Mouse (Mus musculus) spleen, adult 12 weeks (tissue): ENCODE results near the gene Gm973.

ENCODE experiments used
- DNase-seq: peaks from one replicate; pipeline ENCODE4 v3.0.0; 2022; ENCODE audit warnings: low spot score

Gm973 gene

DNA sequence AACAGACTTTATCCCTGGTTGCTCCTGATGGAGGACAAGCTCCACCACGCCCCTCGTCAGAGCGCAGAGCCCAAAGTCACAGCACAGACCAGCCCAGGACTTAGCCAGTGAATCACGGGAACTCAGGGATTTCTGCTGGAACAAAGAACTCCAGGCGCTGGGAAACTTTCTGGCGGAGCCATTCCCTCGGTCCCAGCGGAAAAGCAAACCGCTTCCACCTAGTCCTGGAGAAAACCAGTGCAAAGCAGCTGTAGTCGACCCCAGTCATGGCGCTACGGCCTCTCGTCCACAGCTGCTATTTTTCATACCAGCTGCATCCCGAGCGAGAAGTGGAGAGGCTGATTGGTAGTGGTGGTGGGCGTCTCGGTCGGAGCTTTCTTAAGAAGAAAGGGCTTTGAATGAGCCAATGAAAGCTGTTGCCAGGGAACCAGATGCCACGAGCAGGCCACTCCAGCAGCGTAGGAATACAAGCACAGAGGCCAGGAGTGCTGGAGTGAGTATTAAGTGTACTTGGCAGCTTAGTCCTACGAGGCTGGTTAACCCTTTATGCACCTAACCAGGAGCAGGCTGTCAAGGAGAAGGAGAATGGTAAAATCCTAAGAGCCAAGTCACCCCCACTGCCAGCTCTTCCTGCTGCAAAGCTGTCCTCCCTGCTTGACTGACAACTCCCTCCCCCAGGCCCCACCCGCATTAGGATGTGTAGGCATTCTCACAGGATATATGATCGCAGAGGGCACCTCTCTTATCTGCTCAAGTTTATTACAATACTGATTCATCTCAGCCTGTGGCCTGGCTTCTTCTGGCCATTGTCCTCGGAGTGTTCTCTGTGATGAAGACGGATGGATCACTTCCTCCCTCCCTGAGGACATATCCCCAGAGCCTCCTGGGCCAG is at the start of gene Gm973:
Gm973 (plus strand) TSS at position 239 of the 892 bp plus-strand sequence.
- DNase-seq: no peak

DNA sequence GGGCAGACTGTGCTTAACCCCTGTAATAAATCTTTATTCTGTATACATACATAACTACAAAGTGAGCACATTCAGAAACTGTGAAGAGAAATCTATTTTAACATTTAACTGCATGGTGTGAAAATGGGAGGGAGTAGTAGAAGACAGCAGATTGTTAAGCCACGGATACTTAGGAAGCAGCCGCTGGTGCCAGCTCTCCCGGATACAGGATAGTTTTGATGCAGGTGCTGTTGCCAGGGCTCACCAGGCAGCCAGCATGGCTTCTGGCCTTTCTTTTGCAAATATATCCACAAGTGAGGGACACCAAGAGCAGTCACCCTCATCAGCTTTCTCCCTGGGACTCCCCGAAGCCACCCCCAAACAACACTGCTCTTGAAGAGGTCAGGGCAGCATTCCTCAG is 46.9 kb upstream of the Gm973 start:
- DNase-seq: no peak

DNA sequence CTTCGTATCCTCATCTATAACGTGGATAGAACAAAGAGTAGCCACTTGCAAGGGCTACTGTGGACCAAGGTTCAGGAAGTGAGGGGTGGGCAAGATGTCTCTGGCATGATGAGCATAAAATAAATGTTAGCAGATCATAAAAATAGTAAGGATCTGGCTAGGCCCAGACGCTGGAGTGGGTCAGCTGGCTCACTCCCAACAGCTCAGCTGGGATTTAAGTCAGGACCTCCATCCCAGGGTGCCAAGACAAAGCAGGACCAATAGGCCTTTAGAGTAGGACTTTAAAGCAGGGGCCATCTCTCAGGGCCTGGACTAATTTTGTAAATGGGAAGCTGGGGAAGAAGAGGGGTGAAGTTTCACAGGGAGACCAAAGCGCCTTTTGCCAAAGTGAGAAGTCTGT is 45.3 kb upstream of the Gm973 start:
- no peak for DNase-seq

DNA sequence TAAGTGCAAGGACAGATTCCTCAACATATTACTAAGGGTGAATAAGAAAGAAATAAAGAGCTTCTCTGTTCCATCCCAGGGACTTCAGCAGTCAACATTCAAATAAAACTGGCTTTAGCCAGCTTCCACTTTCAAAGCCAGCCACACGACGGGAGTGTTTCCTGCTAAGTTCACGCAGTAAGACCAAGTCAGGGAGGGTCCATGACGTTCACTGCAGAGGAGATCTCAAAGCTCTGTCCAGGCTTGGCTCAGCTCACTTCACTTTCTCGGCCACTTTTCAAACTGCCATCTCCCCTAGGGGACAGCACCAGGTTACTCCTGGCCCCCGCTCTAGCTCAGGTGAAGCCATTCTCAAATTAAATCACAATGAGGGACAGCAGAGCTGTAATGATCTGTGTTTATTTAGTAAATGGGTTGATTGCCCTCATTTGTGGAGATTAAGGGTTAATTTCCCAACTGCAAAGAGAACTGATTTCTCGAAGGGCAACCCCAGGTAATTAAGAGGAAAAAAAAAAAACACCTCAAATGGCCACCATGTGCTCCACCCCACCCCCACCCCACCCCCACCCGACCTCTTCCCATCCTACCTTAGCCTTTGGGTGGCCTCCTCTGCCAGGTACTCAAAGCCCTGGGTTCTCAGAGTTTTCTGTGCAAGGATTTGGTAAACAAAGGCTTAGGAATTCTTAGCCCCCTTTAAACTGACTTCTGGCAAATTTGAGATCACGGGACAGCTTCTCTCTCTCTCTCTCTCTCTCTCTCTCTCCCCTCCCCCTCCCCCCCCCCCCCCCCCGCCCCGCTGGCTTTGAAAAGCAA is 43.5 kb upstream of the Gm973 start:
- DNase-seq: no peak

DNA sequence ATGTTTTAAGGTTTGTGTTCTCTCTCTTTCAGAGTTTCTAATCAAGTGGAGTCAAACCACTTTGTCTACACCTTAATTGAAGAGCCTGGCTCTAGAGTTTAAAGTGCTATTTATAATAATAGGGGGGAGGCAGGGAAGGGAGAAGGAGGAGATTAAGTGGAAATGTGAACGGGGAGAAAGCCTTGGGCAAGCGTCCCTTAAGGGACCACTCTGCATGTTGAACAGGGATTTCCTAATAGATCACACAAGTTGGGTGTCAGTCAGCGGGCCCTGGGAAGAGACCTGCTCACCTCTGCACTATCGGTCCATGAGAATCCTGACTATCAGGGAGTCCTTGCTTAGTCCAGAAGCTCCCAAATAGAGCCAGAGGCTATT is 42.9 kb upstream of the Gm973 start:
- no peak for DNase-seq

DNA sequence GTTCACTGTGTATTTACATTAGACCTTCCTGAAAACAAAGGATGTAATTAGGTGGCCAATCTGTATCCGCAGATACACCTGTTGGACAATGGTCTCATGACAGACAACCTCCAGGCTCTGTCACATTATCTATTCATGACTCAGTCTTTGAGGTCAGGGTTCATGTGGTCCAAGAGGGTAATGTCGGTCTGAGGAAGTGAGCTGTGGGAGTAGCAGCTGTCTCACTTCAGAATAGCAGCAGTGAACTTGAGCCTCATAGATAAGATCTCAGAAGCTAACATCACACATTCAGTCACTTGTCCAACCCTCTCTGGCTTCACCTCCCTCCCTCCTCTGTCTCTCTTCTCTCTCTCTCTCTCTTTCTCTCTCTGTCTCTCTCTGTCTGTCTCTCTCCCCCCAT is 40.4 kb upstream of the Gm973 start:
- DNase-seq: no peak

DNA sequence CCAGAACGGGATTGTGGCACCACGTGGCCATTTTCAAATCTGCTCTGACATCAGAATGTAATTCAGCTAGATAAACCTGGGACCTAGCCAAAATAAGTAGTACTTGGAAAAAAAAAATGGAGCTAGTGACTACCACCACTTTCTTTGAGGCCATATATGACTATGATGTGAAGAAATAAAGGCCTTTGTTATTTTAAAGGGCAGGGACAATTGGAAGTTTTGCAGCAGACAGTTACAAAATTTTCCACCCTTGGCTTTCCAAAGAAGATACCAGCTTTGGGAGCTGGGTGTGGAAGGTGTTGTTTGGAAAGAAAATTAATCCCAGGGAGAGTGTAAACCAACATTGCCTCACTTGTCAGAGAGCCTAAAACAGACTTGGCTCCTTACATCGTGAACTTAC is 37.2 kb upstream of the Gm973 start:
- DNase-seq: no peak

DNA sequence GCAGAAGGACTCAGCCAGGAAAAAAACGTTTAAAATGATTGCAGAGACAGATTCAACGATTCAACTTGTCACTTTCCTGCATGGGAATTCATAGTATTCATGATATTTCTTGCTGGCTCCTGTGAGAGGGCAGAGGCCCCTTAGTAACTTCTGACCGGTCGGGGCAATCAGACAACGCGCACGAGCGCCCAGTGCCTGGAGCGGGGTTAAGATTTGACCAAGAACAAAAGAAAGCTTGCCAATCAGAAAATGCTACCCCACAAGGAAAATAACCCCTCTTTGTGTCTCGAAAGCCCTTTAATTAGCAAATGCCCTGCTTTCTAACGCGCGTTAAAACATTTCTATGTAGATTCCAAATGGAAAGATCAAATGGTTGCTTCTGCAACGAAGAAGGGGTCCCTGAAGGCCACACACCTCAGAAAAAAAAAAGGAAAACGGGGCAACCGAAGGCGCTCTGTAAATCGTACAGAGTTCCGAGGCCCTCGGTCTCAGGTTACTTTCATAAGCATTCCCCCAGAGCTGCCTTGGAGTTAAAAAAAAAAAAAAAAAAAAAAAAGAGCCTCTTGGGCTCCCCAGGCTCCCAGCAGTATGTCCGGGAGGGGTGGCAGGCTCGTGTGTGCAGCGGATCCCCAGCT is 35.1 kb upstream of the Gm973 start:
- DNase-seq: no peak

DNA sequence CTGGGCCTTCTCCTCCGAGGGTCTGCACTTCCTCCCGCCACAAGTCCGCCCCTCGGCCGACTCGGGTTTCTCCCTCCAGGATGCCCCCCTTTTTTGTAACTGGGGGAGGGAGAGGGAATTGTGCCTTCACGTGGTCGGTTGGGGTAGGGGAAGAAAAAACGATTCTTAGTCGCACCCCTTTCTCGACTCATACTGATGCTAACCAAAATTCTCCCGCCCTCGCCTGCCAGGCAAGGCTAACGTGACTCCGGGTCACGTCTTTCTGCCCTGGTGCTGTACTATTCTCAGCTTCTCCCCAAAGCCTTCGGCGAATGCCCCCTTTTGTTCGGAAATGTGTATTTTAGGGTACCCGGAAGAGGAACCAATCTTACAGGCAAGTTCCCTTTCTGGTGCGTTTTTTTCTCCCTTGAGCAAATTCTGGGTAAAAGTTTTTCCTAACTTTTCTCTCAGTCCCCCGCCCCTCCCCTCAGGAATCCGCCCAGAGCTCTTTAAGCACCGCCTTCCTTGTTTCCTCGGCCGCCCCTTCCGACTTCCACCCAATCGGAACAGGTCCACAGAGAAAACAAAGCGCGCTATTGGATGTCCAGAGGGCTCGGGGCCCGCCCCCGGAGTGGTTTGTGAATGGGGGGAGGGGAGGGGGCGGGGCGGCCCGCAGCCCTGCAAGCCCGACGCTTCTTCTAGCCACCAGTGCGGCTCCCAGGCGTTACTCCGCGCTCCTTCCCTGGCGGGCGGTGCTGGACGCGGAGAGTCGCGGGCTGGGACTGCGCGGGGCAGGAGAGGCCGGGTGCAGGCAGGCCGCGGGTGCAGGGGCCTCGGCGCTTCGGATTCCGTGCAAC is 34.4 kb upstream of the Gm973 start:
- DNase-seq: peak; percentile 75

DNA sequence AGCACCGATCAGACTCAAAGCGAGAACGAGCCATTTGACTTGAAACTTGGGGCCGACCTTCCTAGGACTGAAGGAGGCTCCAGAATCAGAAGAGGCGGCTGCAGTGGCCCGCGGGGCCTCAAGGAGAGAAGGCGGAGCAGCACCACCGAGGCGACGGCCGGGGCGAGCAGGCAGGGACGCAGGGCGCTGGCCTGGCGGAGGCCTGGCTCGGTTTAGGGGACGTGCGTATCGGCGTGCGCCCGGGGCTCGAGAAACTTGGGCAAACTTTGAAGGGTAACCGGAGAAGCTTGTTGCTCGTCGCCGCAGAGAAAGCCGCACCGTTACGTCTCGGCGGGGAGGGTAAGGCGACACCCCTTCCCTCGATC is 33.8 kb upstream of the Gm973 start, which contains the start of gene Fzd7:
Fzd7 (plus strand) TSS at position 94 of the 365 bp plus-strand sequence.
- no peak for DNase-seq

DNA sequence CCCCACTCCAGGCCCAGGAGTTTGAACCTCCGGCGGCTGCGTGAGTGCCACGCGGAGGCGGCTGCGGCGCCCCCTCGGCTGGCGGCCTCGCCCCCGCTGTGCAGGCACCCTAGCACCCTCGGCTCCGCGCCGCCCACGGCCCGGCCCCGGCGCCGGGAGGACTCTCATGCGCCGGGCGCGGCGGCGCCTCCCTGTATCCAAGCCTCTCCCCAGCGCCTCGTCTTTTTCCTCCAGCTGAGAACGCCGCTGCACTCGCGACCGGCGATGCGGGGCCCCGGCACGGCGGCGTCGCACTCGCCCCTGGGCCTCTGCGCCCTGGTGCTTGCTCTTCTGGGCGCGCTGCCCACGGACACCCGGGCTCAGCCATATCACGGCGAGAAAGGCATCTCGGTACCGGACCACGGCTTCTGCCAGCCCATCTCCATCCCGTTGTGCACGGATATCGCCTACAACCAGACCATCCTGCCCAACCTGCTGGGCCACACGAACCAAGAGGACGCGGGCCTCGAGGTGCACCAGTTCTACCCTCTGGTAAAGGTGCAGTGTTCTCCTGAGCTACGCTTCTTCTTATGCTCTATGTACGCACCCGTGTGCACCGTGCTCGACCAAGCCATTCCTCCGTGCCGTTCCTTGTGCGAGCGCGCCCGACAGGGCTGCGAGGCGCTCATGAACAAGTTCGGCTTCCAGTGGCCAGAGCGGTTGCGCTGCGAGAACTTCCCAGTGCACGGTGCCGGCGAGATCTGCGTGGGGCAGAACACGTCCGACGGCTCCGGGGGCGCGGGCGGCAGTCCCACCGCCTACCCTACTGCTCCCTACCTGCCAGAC is 33.2 kb upstream of the Gm973 start:
- peak; percentile 6 for DNase-seq

DNA sequence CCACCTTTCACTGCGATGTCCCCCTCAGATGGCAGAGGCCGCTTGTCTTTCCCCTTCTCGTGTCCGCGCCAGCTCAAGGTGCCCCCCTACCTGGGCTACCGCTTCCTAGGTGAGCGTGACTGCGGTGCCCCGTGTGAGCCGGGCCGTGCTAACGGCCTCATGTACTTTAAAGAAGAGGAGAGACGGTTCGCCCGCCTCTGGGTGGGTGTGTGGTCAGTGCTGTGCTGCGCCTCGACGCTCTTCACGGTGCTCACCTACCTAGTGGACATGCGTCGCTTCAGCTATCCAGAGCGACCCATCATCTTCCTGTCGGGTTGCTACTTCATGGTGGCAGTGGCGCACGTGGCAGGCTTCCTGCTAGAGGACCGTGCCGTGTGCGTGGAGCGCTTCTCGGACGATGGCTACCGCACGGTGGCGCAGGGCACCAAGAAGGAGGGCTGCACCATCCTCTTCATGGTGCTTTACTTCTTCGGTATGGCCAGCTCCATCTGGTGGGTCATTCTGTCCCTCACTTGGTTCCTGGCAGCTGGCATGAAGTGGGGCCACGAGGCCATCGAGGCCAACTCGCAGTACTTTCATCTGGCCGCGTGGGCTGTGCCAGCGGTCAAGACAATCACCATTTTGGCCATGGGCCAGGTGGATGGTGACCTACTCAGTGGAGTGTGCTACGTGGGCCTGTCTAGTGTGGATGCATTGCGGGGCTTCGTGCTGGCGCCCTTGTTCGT is 32.4 kb upstream of the Gm973 start:
- DNase-seq: no peak

DNA sequence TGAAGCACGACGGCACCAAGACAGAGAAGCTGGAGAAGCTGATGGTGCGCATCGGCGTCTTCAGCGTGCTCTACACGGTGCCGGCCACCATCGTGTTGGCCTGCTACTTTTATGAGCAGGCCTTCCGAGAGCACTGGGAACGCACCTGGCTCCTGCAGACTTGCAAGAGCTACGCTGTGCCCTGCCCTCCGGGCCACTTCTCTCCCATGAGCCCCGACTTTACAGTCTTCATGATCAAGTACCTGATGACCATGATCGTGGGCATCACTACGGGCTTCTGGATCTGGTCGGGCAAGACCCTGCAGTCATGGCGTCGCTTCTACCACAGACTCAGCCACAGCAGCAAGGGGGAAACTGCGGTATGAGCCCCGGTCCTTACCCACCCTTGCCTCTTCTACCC is 31.8 kb upstream of the Gm973 start:
- DNase-seq: no peak

DNA sequence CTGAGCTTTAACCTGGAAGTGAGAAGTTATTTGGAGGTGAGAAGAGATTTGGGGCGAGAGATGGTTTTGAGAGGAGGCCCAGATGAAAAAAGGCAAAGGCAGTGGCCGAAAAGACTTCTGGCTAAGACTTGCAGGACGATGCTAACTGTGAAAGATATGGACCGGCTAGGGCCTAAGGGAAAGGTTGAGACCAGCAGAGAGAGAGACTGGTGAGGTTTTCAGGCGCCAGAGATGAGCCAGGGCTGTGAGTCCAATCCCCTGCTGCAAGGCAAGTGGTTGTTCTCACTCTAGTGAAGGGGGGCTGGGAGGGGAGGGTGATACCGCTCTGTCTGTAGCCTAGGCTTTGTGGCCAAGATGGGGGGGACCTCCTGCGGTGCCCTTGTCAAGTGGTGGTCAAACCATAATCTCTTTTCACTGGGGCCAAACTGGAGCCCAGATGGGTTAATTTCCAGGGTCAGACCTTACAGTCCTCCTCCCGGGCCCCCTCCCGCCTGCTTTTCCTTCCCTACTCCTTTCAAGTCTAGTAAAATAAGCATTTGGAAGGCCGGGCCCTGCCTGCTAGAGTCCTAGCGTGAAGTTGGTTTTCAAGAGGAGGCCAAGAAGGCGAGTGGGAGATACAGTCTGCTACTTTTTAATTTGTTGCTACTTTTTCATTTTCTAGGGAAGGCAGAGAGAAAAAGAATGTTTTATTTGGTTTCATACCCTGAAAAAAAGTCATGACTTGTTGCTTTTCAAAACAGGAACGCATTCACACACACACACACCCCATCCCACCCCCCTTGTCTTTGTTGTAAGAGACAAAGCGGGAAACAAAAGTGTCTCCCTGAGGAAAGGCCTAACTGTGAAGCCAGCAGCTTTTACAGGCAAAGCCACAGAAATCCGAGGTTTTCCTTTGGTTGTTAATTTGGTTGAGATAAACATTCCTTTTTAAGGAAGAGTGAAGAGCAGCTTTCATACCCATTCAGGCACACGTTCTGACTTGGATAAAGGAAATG is 31.0 kb upstream of the Gm973 start:
- DNase-seq: no peak

DNA sequence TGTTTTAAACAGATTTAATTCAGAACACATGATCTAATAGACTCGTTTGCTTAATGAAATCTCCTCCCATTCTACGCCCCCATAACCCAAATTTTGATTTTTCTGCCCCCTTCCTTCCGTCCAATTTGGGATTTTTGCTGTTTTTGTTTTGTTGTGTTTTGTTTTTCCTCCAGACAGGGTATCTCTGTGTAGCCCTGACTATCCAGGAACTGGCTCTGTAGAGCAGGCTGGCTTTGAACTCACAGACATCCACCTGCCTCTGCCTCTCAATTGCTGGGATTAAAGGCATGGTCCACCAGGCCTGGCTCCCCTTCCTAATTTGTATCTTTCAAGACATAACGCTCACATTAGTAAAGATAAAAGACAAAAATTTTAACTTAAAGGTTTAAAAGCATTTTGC is 30.3 kb upstream of the Gm973 start:
- no peak for DNase-seq

DNA sequence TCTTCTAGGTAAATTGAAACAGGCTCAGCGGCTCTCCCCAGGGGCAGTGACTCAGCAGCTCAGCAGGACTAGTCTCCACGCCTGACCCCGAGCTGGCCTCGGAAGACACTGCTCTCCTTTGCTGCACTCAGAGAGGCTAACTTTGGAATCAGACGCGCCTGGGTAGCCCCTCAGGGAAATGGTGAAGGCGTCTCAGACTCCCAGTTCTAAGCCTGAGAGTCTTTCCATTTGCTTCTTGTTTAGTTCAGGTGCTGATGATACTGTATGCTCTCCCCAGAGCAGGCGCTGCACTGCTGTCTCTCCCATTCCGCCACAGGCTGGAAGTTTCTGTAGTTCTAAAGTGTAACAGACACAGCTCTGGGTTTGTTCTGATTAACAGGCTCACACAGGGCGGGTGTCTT is 28.4 kb upstream of the Gm973 start:
- no peak for DNase-seq

DNA sequence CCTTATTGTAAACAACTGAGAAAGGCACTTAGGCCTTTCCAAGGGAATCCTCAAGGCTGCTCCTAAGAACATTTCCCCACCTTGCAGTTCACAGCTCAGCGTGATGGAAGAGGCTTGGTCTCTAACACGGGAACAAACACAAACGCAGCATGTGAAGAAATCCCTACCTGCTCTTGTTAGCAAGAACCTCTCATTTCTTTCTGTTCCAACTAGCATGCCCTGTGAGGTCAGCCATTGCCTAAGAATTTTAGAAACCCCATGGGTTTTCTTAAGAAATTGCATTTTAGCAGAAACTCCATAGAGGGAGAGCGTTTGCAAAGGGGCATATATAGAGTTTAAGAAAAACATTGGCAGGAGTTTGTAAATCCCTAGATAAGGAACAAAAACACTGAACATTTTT is 27.6 kb upstream of the Gm973 start:
- DNase-seq: no peak

DNA sequence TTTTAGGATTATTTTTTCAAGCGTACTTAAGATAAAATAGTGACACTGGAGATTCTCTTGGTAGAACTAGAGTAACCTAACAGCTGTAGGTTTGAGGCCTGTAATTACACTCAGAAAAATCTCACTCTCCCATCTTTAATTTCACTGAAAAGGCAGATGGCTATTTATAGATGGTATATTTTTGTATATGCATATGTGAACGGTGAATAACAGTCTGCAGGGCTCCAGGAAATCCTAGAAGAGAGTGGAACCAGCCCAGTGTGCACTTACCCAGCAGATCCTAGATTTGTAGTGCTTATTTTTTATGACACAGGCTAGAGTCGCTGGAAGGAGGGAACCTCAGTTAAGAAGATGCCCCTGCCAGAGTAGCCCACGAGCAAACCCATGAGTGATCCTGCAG is 27.1 kb upstream of the Gm973 start:
- no peak for DNase-seq

DNA sequence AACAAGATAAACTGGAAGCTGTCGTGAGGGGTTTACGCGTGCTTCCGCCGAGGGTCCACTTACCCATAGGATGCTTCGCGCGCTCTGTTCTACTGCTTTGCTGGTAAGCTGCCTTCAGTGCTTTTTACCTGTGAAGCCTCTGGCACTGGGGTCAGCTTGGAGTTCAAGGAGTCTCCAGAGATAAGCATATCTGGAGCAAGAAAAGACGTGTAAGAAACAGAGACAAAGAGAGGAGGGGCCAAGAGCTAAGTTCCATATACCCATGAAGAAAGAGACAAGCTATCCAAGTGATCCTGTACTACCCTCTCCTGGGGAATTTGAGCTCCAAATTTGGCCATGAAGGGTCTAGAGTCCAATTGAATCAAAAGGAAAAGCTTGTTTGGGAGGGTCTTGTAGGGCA is 24.5 kb upstream of the Gm973 start:
- no peak for DNase-seq
